Mouse (Mus musculus) lung, embryonic 15.5 days (tissue): ENCODE measurements around the gene Slc10a6. TPM values are rescaled to one million over a fixed set of nuclear protein-coding genes. Genes with fewer than 3 reads are reported as not detected.

Experiments used
- ATAC-seq: fragments of 200-750 bp; cut with Nextera tagmentation; 2 replicates; pipeline ENCODE4 v1.8.0; 2017; ENCODE audit warnings: moderate number of reproducible peaks, borderline replicate concordance; ENCODE audit not compliant: low FRiP score, low TSS enrichment; ENCODE audit errors: extremely low read depth
- H3K27ac ChIP-seq: fragments of 300-500 bp; sonication (generic); 2 replicates; pipeline ENCODE4 v1.5.1; 2015; ENCODE audit warnings: moderate library complexity, mild to moderate bottlenecking, inconsistent platforms
- H3K27me3 ChIP-seq: fragments of 300-500 bp; sonication (generic); 2 replicates; pipeline ENCODE4 v1.6.1; 2015; ENCODE audit warnings: inconsistent platforms
- H3K36me3 ChIP-seq: fragments of 300-500 bp; sonication (generic); 2 replicates; pipeline ENCODE4 v1.6.1; 2015; ENCODE audit warnings: inconsistent platforms
- H3K4me1 ChIP-seq: fragments of 300-500 bp; sonication (generic); 2 replicates; pipeline ENCODE4 v1.6.1; 2015; ENCODE audit warnings: inconsistent platforms
- H3K4me2 ChIP-seq: fragments of 300-500 bp; sonication (generic); 2 replicates; pipeline ENCODE4 v1.6.1; 2015; ENCODE audit warnings: inconsistent platforms, mild to moderate bottlenecking, moderate library complexity
- H3K4me3 ChIP-seq: fragments of 300-500 bp; sonication (generic); 2 replicates; pipeline ENCODE4 v1.5.1; 2015; ENCODE audit warnings: mild to moderate bottlenecking, inconsistent platforms
- H3K9ac ChIP-seq: fragments of 300-500 bp; sonication (generic); 2 replicates; pipeline ENCODE4 v1.6.1; 2015; ENCODE audit warnings: inconsistent platforms
- H3K9me3 ChIP-seq: fragments of 300-500 bp; sonication (generic); 2 replicates; pipeline ENCODE4 v1.6.1; 2016; ENCODE audit warnings: inconsistent platforms
- whole genome bisulfite sequencing: fragments of 180-500 bp; shearing (Covaris S2); methylation state at CpG from one replicate; pipeline ENCODE4 v1.1.7; 2015; 5-methylcytosine and 5-hydroxymethylcytosine counted together
- polyA plus RNA-seq: library from polyadenylated mRNA; unstranded; fragments of >200 nt; fragmentation: Nextera tagmentation; extraction: Ambion mirVana; gene quantifications from 2 replicates; pipeline ENCODE4 v1.2.1, GENCODE M21; 2015

Gene Slc10a6
- polyA plus RNA-seq, 1 experiment from 2014 or later = 1.5 TPM

DNA sequence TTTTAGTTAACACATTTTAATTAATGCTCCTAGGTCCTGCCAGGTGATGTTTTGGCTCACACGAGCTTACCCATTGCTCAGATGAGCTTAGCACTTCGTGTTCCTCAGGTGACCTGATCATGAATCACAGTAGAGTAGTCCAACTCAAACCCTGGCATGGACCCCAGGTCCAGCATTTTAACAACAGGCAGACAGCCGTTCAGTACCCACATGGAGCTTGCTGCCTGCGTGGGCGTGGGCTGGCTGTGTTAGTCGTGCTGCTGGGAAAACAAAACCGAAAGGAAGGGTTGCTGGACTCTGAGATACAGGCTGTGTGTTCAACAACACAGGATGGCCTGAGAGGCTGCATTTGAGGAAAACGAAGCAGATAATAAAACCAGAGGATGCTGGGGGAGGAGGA lies 36.5 kb downstream of the Slc10a6 start:
- ATAC-seq = no peak
- Histone ChIP-seq H3K36me3 (0 out of 2 replicates have a peak, but pooled peaks cover 5% of the 10 kb centered on the region), H3K27ac (no peak overlapping the region), H3K4me2 (no peak overlapping the region), H3K4me1 (peaks cover 16% of the 10 kb centered on the region), H3K4me3 (no peak overlapping the region), H3K27me3 (no peaks in the 10 kb centered on the region), H3K9ac (no peak overlapping the region), H3K9me3 (no peaks in the 10 kb centered on the region)
- WGBS = 76% methylated on average over 8 of the region's 8 CpGs

GRCm38 (mm10) chr5:103591846-103592245 lies 37.4 kb downstream of the Slc10a6 start:
- peaks cover 16% of the 10 kb centered on the region for H3K4me1 ChIP-seq
- H3K4me2 ChIP-seq = no peak overlapping the region
- no peak overlapping the region for H3K4me3 ChIP-seq
- H3K27ac ChIP-seq = no peak overlapping the region
- no peak overlapping the region for H3K9ac ChIP-seq
- H3K27me3 ChIP-seq = no peaks in the 10 kb centered on the region
- H3K36me3 ChIP-seq = peaks cover 8% of the 10 kb centered on the region; the same call in 1 of the 2 replicates
- H3K9me3 ChIP-seq = no peaks in the 10 kb centered on the region
- WGBS = 52% methylated on average over 7 of the region's 7 CpGs
- no peak for ATAC-seq

DNA sequence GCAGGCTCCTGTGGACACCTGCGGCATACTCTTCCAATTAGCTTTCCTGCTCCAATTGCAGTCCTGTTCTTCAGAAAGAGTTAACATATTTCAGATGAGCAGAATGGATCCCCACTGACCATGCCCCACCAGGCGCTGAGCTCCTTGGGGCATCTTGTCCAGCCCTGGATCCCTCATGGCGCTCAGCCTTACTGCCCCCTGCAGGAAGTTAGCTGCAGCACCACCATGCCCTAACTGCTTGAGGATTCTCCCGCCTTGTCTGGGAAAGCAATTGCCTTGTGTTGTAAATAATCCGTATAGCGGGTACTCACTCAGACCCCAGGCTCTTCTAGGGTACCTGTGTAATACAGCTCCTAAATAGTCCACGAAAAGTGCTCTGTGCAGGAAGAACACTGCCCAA lies 42.0 kb downstream of the Slc10a6 start:
- Histone ChIP-seq H3K9me3 (no peaks in the 10 kb centered on the region), H3K4me3 (no peak overlapping the region), H3K27me3 (no peaks in the 10 kb centered on the region), H3K9ac (no peak overlapping the region), H3K4me1 (peaks cover 4% of the 10 kb centered on the region; the same call in 1 of the 2 replicates), H3K27ac (no peak overlapping the region), H3K4me2 (no peak overlapping the region), H3K36me3 (peaks cover 12% of the 10 kb centered on the region; the same call in 1 of the 2 replicates)
- WGBS = 83% methylated on average over 7 of the region's 7 CpGs
- ATAC-seq = no peak

- H3K27ac ChIP-seq = no peak overlapping the region
- no peak overlapping the region for H3K9ac ChIP-seq
- H3K27me3 ChIP-seq = no peaks in the 10 kb centered on the region
- no peak overlapping the region for H3K4me3 ChIP-seq
- no peak overlapping the region for H3K4me2 ChIP-seq
- ATAC-seq = no peak
- 57% methylated on average over 11 of the region's 11 CpGs for WGBS
- H3K4me1 ChIP-seq = no peaks in the 10 kb centered on the region
- H3K36me3 ChIP-seq = peaks cover 6% of the 10 kb centered on the region; the same call in 1 of the 2 replicates
- H3K9me3 ChIP-seq = no peaks in the 10 kb centered on the region
These were observed 49.4 kb downstream of the Slc10a6 start for GRCm38 (mm10) chr5:103579680-103580420.

DNA sequence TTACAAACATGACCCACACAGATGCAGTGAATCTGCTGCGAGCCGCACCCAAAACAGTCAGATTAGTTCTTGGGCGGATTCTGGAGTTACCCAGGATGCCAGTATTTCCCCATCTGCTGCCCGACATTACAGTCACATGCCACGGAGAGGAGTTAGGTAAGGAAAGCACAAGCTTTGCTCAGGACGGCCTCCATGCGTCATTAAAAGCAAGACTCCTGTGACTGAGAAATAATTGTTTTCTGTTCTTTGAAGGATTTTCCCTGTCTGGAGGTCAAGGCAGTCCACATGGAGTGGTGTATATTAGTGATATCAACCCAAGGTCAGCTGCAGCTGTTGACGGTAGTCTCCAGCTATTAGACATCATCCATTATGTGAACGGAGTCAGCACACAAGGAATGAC lies 59.8 kb downstream of the Slc10a6 start:
- Histone ChIP-seq H3K27ac (no peak overlapping the region), H3K4me3 (no peak overlapping the region), H3K9ac (no peak overlapping the region), H3K36me3 (peaks cover 14% of the 10 kb centered on the region), H3K9me3 (no peaks in the 10 kb centered on the region), H3K27me3 (no peaks in the 10 kb centered on the region), H3K4me2 (no peak overlapping the region), H3K4me1 (no peaks in the 10 kb centered on the region)
- WGBS = 88% methylated on average over 9 of the region's 9 CpGs
- no peak for ATAC-seq

- Histone ChIP-seq H3K4me2 (no peak overlapping the region), H3K4me1 (no peaks in the 10 kb centered on the region), H3K9ac (no peak overlapping the region), H3K4me3 (no peak overlapping the region), H3K27me3 (no peaks in the 10 kb centered on the region), H3K9me3 (no peaks in the 10 kb centered on the region), H3K27ac (no peak overlapping the region), H3K36me3 (peaks cover 18% of the 10 kb centered on the region; the same call in 1 of the 2 replicates)
- 79% methylated on average over 4 of the region's 4 CpGs for WGBS
- no peak for ATAC-seq
These were observed 61.2 kb downstream of the Slc10a6 start for GRCm38 (mm10) chr5:103568034-103568433.

GRCm38 (mm10) chr5:103560546-103560945 lies 68.7 kb downstream of the Slc10a6 start:
- Histone ChIP-seq H3K9ac (no peak overlapping the region), H3K27me3 (no peaks in the 10 kb centered on the region), H3K4me2 (no peak overlapping the region), H3K4me1 (no peaks in the 10 kb centered on the region), H3K4me3 (no peak overlapping the region), H3K36me3 (peaks cover 46% of the 10 kb centered on the region), H3K27ac (no peak overlapping the region), H3K9me3 (no peaks in the 10 kb centered on the region)
- ATAC-seq = no peak
- 91% methylated on average over 9 of the region's 9 CpGs for WGBS

Other genes with a start within 250 kb of the Slc10a6 start
- 12.1 and 14.0 TPM in 2 replicates for gene Ptpn13, start 204.2 kb downstream of the Slc10a6 start, polyA plus RNA-seq
- gene 1700016H13Rik, start 26.6 kb upstream of the Slc10a6 start, polyA plus RNA-seq = 0.39 and 0.51 TPM in 2 replicates
- gene Aff1, start 63.0 kb upstream of the Slc10a6 start, polyA plus RNA-seq = 5.4 and 6.7 TPM in 2 replicates